Mouse (Mus musculus) cerebellum, postnatal 36 days (tissue): ENCODE measurements at regions not wholly inside any gene's neighbourhood (a gene's known extent, or its start where the extent isn't known, plus 50 kb on each side); places are given as distances from the start of the nearest gene placed in this dataset.
A peak's percentile ranks its signal among the peaks of the same experiment; 100 is the strongest.

Experiments
- DNase-seq, 2 experiments: peaks; one replicate each; pipeline ENCODE4 v3.0.0; 2021 to 2022; ENCODE audit warnings: mixed read lengths in 2 of 2

GRCm38 (mm10) chr5:133806891-133807290, 292.6 kb upstream of the Castor2 start:
- DNase-seq, result no peak

GRCm38 (mm10) chr5:133802001-133802400, 297.5 kb upstream of the Castor2 start:
- DNase-seq, result no peak

GRCm38 (mm10) chr5:133795638-133796037, 303.9 kb upstream of the Castor2 start:
- DNase-seq, result peak; percentile 52 to 56

GRCm38 (mm10) chr5:133790726-133791125, 308.8 kb upstream of the Castor2 start:
- no peak for DNase-seq

- DNase-seq, result no peak
Measured at GRCm38 (mm10) chr5:133788006-133788405, 311.5 kb upstream of the Castor2 start.

GRCm38 (mm10) chr5:133787491-133787890, 312.0 kb upstream of the Castor2 start:
- DNase-seq, result no peak

- DNase-seq, result no peak
Measured at GRCm38 (mm10) chr5:133776591-133776990, 322.9 kb upstream of the Castor2 start.

- DNase-seq, result no peak
Measured at GRCm38 (mm10) chr5:133774116-133774515, 325.4 kb upstream of the Castor2 start.

- no peak for DNase-seq
Measured at GRCm38 (mm10) chr5:133768856-133769255, 330.7 kb upstream of the Castor2 start.

GRCm38 (mm10) chr5:133757817-133758216, 341.7 kb upstream of the Castor2 start:
- no peak for DNase-seq

- peak in 1 of 2 experiments; percentile 6 for DNase-seq
Measured at GRCm38 (mm10) chr5:133754180-133754579, 345.3 kb upstream of the Castor2 start.

GRCm38 (mm10) chr5:133753461-133754160, 345.9 kb upstream of the Castor2 start:
- DNase-seq, result peak; percentile 32 to 43

- no peak for DNase-seq
Measured at GRCm38 (mm10) chr5:133746960-133747359, 352.6 kb upstream of the Castor2 start.

- no peak for DNase-seq
Measured at GRCm38 (mm10) chr5:133746411-133746810, 353.1 kb upstream of the Castor2 start.

GRCm38 (mm10) chr5:133744136-133744535, 355.4 kb upstream of the Castor2 start:
- DNase-seq, result no peak

- no peak for DNase-seq
Measured at GRCm38 (mm10) chr5:133743606-133744005, 355.9 kb upstream of the Castor2 start.

GRCm38 (mm10) chr5:133731871-133732270, 367.6 kb upstream of the Castor2 start:
- no peak for DNase-seq

- DNase-seq, result no peak
Measured at GRCm38 (mm10) chr5:133718187-133719078, 381.1 kb upstream of the Castor2 start.

- DNase-seq, result no peak
Measured at GRCm38 (mm10) chr5:133715830-133716229, 383.7 kb upstream of the Castor2 start.

- DNase-seq, result no peak
Measured at GRCm38 (mm10) chr5:133712652-133713051, 386.9 kb upstream of the Castor2 start.

GRCm38 (mm10) chr5:133708881-133709280, 390.6 kb upstream of the Castor2 start:
- no peak for DNase-seq

GRCm38 (mm10) chr5:133686206-133686605, 413.3 kb upstream of the Castor2 start:
- DNase-seq, result no peak

GRCm38 (mm10) chr5:133683021-133683420, 416.5 kb upstream of the Castor2 start:
- no peak for DNase-seq
